Mouse (Mus musculus) adrenal gland, adult (tissue): ENCODE data around the gene Ube2m.
"Not testable (repeated sequence)": the region's sequence is repeated elsewhere in the genome, so short reads cannot be mapped to it uniquely, and the experiment has no call there.

Experiments
- DNase-seq, 2 experiments: peaks; one replicate each; pipeline ENCODE4 v3.0.0; 2022 to 2023; ENCODE audit warnings: low spot score in 1 of 2; ENCODE audit not compliant: inconsistent age in 2 of 2

Gene Ube2m

GRCm38 (mm10) chr7:13037901-13038555 lies at the start of gene Ube2m:
Gene Ube2m, minus strand, starts transcription at chr7:13038275.
- DNase-seq: peak; percentile 98 to 100

GRCm38 (mm10) chr7:13072293-13072692 lies 34.2 kb upstream of the Ube2m start:
- DNase-seq: peak in 1 of 2 experiments; percentile 32

- DNase-seq: not testable (repeated sequence)
Observed at GRCm38 (mm10) chr7:13063399-13063798, 25.3 kb upstream of the Ube2m start.

GRCm38 (mm10) chr7:13059536-13059935 lies 21.5 kb upstream of the Ube2m start:
- no peak for DNase-seq

- DNase-seq: no peak
Observed at GRCm38 (mm10) chr7:13056913-13057700, 19.0 kb upstream of the Ube2m start.

- peak; percentile 95 to 99 for DNase-seq
Observed at GRCm38 (mm10) chr7:13054287-13055010, 16.4 kb upstream of the Ube2m start, which contains the start of gene Mzf1. Gene Mzf1, minus strand, starts transcription at chr7:13054764.

- DNase-seq: no peak
Observed at GRCm38 (mm10) chr7:13053961-13054286, 15.8 kb upstream of the Ube2m start.

GRCm38 (mm10) chr7:13053501-13053900 lies 15.4 kb upstream of the Ube2m start:
- DNase-seq: peak in 1 of 2 experiments; percentile 43

GRCm38 (mm10) chr7:13053001-13053400 lies 14.9 kb upstream of the Ube2m start:
- DNase-seq: peak in 1 of 2 experiments; percentile 28

GRCm38 (mm10) chr7:13046084-13046483 lies 8.0 kb upstream of the Ube2m start:
- peak; percentile 66 to 93 for DNase-seq

- DNase-seq: no peak
Observed at GRCm38 (mm10) chr7:13044254-13044625, 6.2 kb upstream of the Ube2m start.

- peak; percentile 57 to 77 for DNase-seq
Observed at GRCm38 (mm10) chr7:13043445-13044253, 5.6 kb upstream of the Ube2m start.

- DNase-seq: no peak
Observed at GRCm38 (mm10) chr7:13043120-13043444, 5.0 kb upstream of the Ube2m start.

GRCm38 (mm10) chr7:13042511-13042910 lies 4.4 kb upstream of the Ube2m start:
- DNase-seq: no peak

GRCm38 (mm10) chr7:13041256-13041655 lies 3.2 kb upstream of the Ube2m start:
- DNase-seq: peak in 1 of 2 experiments; percentile 23

GRCm38 (mm10) chr7:13039181-13039580 lies 1.1 kb upstream of the Ube2m start:
- no peak for DNase-seq

- no peak for DNase-seq
Observed at GRCm38 (mm10) chr7:13038621-13039169, 620 bp upstream of the Ube2m start.

- no peak for DNase-seq
Observed at GRCm38 (mm10) chr7:13037366-13037765, 709 bp downstream of the Ube2m start.

GRCm38 (mm10) chr7:13036806-13037205 lies 1.3 kb downstream of the Ube2m start:
- peak in 1 of 2 experiments; percentile 66 for DNase-seq

- peak in 1 of 2 experiments; percentile 48 for DNase-seq
Observed at GRCm38 (mm10) chr7:13035211-13035855, 2.7 kb downstream of the Ube2m start.
